Mouse (Mus musculus) hindbrain, embryonic 14.5 days (tissue): ENCODE measurements around the gene Usp10. TPM values are rescaled to one million over a fixed set of nuclear protein-coding genes. Genes with fewer than 3 reads are reported as not detected.

Experiments used
- ATAC-seq: fragments of 200-750 bp; cut with Nextera tagmentation; 2 replicates; pipeline ENCODE4 v1.8.0; 2017; ENCODE audit warnings: moderate number of reproducible peaks, mild to moderate bottlenecking, moderate TSS enrichment, moderate library complexity; ENCODE audit not compliant: low FRiP score
- DNase-seq: peaks from one replicate; pipeline ENCODE4 v3.0.0-alpha.2; 2015; ENCODE audit warnings: low spot score
- H3K27ac ChIP-seq: fragments of 300-500 bp; sonication (generic); 2 replicates; pipeline ENCODE4 v1.5.1; 2014; ENCODE audit warnings: mild to moderate bottlenecking, moderate library complexity
- H3K27me3 ChIP-seq: fragments of 300-500 bp; sonication (generic); 2 replicates; pipeline ENCODE4 v1.6.1; 2014; ENCODE audit warnings: mild to moderate bottlenecking, low read length, mixed read lengths; ENCODE audit not compliant: control insufficient read depth, insufficient read depth
- H3K36me3 ChIP-seq: fragments of 300-500 bp; sonication (generic); replicated peaks from 2 replicates; pipeline ENCODE4 v1.6.1; 2014; ENCODE audit not compliant: control insufficient read depth, insufficient read depth
- H3K4me1 ChIP-seq: fragments of 300-500 bp; sonication (generic); replicated peaks from 2 replicates; pipeline ENCODE4 v1.6.1; 2014; ENCODE audit warnings: antibody characterized with exemption, low read length, mixed read lengths; ENCODE audit not compliant: control insufficient read depth, insufficient read depth
- H3K4me2 ChIP-seq: fragments of 300-500 bp; sonication (generic); replicated peaks from 2 replicates; pipeline ENCODE4 v1.6.1; 2014; ENCODE audit warnings: mild to moderate bottlenecking, moderate library complexity
- H3K4me3 ChIP-seq: fragments of 300-500 bp; sonication (generic); replicated peaks from 2 replicates; pipeline ENCODE4 v1.5.1; 2014; ENCODE audit warnings: mild to moderate bottlenecking, low read length
- H3K9ac ChIP-seq: fragments of 300-500 bp; sonication (generic); 2 replicates; pipeline ENCODE4 v1.6.1; 2014
- H3K9me3 ChIP-seq: fragments of 300-500 bp; sonication (generic); 2 replicates; pipeline ENCODE4 v1.6.1; 2016; ENCODE audit warnings: low read length; ENCODE audit not compliant: control insufficient read depth
- WGBS: fragments of 180-500 bp; shearing (Covaris S2); extraction: QIAGEN DNeasy Blood & Tissue Kit; methylation state at CpG from one replicate; pipeline ENCODE4 v1.1.7; 2014; 5-methylcytosine and 5-hydroxymethylcytosine counted together
- polyA plus RNA-seq: library from polyadenylated mRNA; unstranded; fragments of >200 nt; fragmentation: Nextera tagmentation; extraction: Ambion mirVana; gene quantifications from 2 replicates; pipeline ENCODE4 v1.2.1, GENCODE M21; 2014

The Usp10 gene
- polyA plus RNA-seq, 1 experiment from 2014 or later, result 103 TPM

GRCm38 (mm10) chr8:119943616-119944015 lies 33.5 kb downstream of the Usp10 start:
- Histone ChIP-seq H3K4me1 (no peaks in the 10 kb centered on the region), H3K27ac (no peak overlapping the region), H3K9ac (no peak overlapping the region), H3K27me3 (no peaks in the 10 kb centered on the region), H3K9me3 (no peaks in the 10 kb centered on the region), H3K36me3 (peaks cover 59% of the 10 kb centered on the region), H3K4me2 (no peak overlapping the region), H3K4me3 (no peak overlapping the region)
- DNase-seq, result no peak
- no peak for ATAC-seq
- 95% methylated on average over 10 of the region's 10 CpGs for WGBS

GRCm38 (mm10) chr8:119944096-119944811 lies 34.1 kb downstream of the Usp10 start:
- Histone ChIP-seq H3K4me2 (no peak overlapping the region), H3K36me3 (peaks cover 60% of the 10 kb centered on the region), H3K27me3 (no peaks in the 10 kb centered on the region), H3K4me1 (no peaks in the 10 kb centered on the region), H3K4me3 (no peak overlapping the region), H3K27ac (no peak overlapping the region), H3K9me3 (no peaks in the 10 kb centered on the region), H3K9ac (no peak overlapping the region)
- 65% methylated on average over 9 of the region's 9 CpGs for WGBS
- DNase-seq (peak; percentile 79), ATAC-seq (peak; percentile 48; the same call in 1 of the 2 replicates)

DNA sequence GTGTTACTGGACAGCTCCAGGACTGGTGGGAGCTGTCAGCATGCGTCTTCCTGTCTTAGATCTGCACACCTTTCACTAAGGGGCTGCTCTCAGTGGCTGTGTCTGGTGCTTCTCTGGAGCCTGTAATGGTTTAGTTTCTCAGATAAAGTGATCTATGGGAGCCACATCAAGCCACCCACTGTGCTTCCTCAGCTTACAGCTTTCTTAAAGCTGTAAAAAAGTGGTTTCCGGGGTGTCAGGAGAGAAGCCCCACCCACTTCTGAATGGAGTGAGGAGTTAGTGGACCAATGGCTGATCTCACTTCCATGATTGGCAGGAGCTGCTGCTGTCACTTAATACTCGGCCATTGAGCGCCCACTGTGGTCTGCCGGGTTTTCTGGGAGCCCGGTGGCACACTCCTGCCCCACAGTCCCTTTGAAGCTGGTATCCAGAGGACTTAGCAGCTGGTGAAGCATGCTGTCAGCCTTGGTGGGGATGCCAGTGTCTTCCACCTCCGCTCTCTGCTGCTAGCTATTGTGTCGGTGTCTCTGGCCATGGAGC lies 36.2 kb downstream of the Usp10 start:
- H3K36me3 ChIP-seq, result peaks cover 67% of the 10 kb centered on the region
- ATAC-seq (no peak), DNase-seq (no peak)
- no peak overlapping the region for H3K4me2 ChIP-seq
- no peak overlapping the region for H3K9ac ChIP-seq
- no peaks in the 10 kb centered on the region for H3K27me3 ChIP-seq
- 76% methylated on average over 8 of the region's 8 CpGs for WGBS
- no peaks in the 10 kb centered on the region for H3K4me1 ChIP-seq
- H3K27ac ChIP-seq, result no peak overlapping the region
- no peak overlapping the region for H3K4me3 ChIP-seq
- no peaks in the 10 kb centered on the region for H3K9me3 ChIP-seq

DNA sequence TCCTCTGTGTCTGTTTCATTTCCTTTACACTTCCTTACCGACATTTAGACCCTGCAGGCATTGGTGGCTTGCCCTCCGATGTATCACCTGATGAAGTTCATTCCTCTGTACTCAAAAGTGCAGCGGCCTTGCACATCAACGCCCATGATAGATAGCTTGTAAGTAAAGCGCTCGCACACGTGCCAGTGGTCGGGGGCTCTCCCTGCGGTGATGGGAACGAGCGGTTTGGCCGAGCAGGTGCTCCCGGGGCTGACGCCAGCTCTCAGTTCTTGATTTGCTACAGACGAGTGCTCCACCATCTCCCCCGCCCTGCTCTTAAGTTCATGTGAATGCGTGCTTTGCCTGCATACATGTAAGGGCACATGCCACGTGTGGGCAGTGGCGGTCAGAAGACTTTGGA lies 37.5 kb downstream of the Usp10 start:
- 83% methylated on average over 19 of the region's 19 CpGs for WGBS
- no peak overlapping the region for H3K4me3 ChIP-seq
- no peaks in the 10 kb centered on the region for H3K9me3 ChIP-seq
- H3K4me1 ChIP-seq, result no peaks in the 10 kb centered on the region
- H3K9ac ChIP-seq, result no peak overlapping the region
- no peak overlapping the region for H3K4me2 ChIP-seq
- no peak overlapping the region for H3K27ac ChIP-seq
- H3K27me3 ChIP-seq, result no peaks in the 10 kb centered on the region
- no peak for ATAC-seq
- DNase-seq, result no peak
- H3K36me3 ChIP-seq, result peaks cover 67% of the 10 kb centered on the region

DNA sequence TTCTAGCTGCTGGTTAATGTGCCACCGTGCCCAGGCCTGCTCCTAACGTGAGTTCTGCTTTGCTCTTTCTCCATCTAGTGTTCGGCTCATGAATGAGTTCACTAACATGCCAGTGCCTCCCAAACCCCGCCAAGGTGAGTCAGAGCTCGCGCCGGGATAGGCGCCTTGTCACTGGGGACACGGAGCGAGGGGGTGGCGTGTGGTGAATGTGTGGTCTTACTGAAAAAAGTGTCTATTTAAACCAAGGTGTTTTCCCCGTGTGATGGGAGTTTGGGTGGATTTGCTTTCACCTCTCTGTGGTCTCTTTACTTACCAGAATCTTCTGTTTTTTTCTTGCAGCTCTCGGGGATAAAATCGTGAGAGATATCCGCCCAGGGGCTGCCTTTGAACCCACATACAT lies 38.2 kb downstream of the Usp10 start:
- Histone ChIP-seq H3K4me3 (no peak overlapping the region), H3K27me3 (no peaks in the 10 kb centered on the region), H3K27ac (no peak overlapping the region), H3K4me2 (no peak overlapping the region), H3K36me3 (peaks cover 68% of the 10 kb centered on the region), H3K9ac (no peak overlapping the region), H3K4me1 (no peaks in the 10 kb centered on the region), H3K9me3 (no peaks in the 10 kb centered on the region)
- DNase-seq (no peak), ATAC-seq (no peak)
- 75% methylated on average over 15 of the region's 15 CpGs for WGBS

GRCm38 (mm10) chr8:119952282-119952681 lies 42.1 kb downstream of the Usp10 start:
- H3K4me3 ChIP-seq, result no peak overlapping the region
- peaks cover 91% of the 10 kb centered on the region for H3K36me3 ChIP-seq
- H3K9me3 ChIP-seq, result no peaks in the 10 kb centered on the region
- DNase-seq (no peak), ATAC-seq (no peak)
- no peak overlapping the region for H3K9ac ChIP-seq
- H3K4me1 ChIP-seq, result no peaks in the 10 kb centered on the region
- WGBS, result 72% methylated on average over 7 of the region's 7 CpGs
- H3K27me3 ChIP-seq, result no peaks in the 10 kb centered on the region
- H3K4me2 ChIP-seq, result no peak overlapping the region
- H3K27ac ChIP-seq, result no peak overlapping the region

DNA sequence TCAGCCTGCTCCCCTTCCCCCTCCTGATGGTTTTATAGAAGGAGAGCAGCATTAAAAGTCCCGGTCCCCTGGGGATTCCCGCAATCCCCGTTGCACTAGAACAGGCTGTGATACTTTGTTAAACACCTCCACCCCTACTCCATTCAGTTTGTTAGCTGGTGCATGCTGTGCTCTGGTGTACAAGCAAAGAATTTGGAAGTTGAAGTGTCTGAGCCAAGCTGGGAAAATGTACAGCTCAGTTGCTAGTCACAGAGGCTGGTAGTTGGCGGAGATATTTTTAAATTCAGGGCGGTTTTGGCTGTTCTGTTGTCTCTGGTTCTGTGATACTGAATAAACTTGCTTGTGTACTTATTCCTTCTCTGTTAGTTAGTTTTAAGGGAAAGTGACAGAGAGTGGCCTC lies 42.6 kb downstream of the Usp10 start:
- Histone ChIP-seq H3K27me3 (no peaks in the 10 kb centered on the region), H3K27ac (no peak overlapping the region), H3K4me1 (no peaks in the 10 kb centered on the region), H3K9ac (no peak overlapping the region), H3K9me3 (no peaks in the 10 kb centered on the region), H3K4me3 (no peak overlapping the region), H3K36me3 (peaks cover 92% of the 10 kb centered on the region), H3K4me2 (no peak overlapping the region)
- WGBS, result 73% methylated on average over 5 of the region's 5 CpGs
- ATAC-seq (no peak), DNase-seq (no peak)

DNA sequence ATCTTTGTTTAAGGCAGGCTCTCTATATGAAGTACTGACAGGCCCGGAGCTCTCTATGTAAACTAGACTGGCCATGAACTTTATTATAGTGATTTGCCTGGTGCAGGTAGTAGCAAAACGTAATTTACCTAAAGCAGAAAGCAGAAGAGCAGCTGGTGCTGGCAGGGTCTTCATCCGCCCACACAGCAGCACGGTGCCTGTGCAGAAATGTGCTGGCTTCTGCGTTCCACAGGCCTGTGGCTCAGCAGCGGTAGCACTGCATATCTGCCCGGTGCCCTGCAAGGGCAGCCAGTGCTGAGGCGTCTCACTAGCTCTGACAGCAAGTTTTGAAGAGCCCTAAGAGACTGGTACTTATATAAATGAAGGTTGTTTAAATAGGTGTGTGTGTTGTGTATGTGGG lies 45.2 kb downstream of the Usp10 start:
- Histone ChIP-seq H3K36me3 (peaks cover 80% of the 10 kb centered on the region), H3K9ac (no peak overlapping the region), H3K27me3 (no peaks in the 10 kb centered on the region), H3K4me1 (no peaks in the 10 kb centered on the region), H3K4me3 (no peak overlapping the region), H3K27ac (no peak overlapping the region), H3K9me3 (no peaks in the 10 kb centered on the region), H3K4me2 (no peak overlapping the region)
- ATAC-seq (no peak), DNase-seq (no peak)
- WGBS, result 95% methylated on average over 8 of the region's 8 CpGs

- ATAC-seq (no peak), DNase-seq (no peak)
- Histone ChIP-seq H3K9ac (no peak overlapping the region), H3K4me3 (no peak overlapping the region), H3K4me2 (no peak overlapping the region), H3K9me3 (no peaks in the 10 kb centered on the region), H3K27me3 (no peaks in the 10 kb centered on the region), H3K36me3 (peaks cover 52% of the 10 kb centered on the region), H3K27ac (no peak overlapping the region), H3K4me1 (0 out of 2 replicates have a peak, but pooled peaks cover 3% of the 10 kb centered on the region)
- WGBS, result 94% methylated on average over 10 of the region's 10 CpGs
Measured at GRCm38 (mm10) chr8:119958076-119958475, 47.9 kb downstream of the Usp10 start.
